Mouse (Mus musculus) cerebellum, adult 2 months (tissue): ENCODE measurements around the gene Samsn1.

Experiments used
- CTCF ChIP-seq: fragments of 200-500 bp; IDR thresholded peaks from 2 replicates; pipeline ENCODE4 v1.5.1; 2011; ENCODE audit warnings: low read depth, mild to moderate bottlenecking, control low read depth, low read length, moderate library complexity, borderline replicate concordance; ENCODE audit not compliant: insufficient read depth
- POLR2A ChIP-seq: fragments of 200-500 bp; IDR thresholded peaks from 2 replicates; pipeline ENCODE4 v1.6.1; 2011; ENCODE audit warnings: low read length, control low read depth, borderline replicate concordance; ENCODE audit not compliant: insufficient read depth

DNA sequence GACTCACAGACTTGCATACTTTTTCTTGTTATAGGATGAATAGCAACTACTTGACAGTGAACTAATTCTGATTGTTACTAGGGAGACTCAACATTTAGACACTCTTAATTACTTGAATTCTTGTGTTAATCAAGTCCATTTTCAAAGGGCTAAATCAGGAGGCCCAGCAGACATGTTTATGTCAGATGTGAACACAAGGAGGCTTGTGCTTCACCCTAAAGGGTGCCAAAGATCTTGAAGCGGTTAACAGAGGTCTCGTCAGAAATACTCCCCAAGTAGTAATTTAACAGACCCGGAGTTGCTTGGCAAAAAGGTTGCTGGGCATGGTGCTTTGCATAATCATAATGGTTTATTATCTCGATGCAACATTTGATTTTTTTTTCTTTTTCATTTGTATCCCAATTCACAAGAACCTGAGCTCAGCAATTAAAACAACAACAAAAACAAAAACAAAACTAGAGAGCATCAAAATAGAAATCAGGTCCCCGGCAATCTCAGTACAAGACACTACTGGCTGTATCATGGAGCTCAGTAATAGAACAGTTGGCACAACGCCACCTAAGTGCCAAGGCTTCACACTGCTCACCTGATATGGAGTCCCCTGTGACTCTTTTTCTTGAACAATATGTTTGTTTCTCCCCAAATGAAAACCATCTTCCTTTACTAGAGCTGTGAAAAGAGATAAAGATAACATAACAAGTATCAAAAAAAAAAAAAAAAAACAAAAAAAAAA, 51.6 kb downstream of the Samsn1 start:
- no peak for TF ChIP-seq POLR2A
- TF ChIP-seq CTCF, result no peak
